Mouse (Mus musculus) layer of hippocampus, adult 9-11 months (tissue): ENCODE measurements around the gene Lgals3.

Experiments used
- DNase-seq: peaks from one replicate; pipeline ENCODE4 v3.0.0; 2022

The Lgals3 gene

DNA sequence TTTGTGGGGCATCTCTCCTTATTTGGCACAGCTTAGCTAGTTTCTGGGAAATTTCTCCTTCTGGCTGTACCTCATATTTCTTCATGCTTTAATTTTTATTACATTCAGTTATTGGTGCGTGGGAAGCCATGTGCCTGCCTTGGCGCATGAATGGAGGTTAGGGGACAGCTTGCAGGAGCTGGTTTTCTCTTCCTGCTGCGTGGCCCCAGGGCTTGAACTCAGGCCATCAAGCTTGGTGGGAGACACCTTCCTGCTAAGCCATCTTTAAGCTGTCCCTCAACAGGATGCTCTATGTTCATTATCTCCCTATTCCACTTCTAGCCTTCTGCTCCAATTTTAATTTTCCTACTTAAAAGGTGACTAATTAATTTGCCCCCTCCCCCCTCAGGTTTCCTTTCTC is 3.2 kb downstream of the Lgals3 start:
- DNase-seq, result no peak

DNA sequence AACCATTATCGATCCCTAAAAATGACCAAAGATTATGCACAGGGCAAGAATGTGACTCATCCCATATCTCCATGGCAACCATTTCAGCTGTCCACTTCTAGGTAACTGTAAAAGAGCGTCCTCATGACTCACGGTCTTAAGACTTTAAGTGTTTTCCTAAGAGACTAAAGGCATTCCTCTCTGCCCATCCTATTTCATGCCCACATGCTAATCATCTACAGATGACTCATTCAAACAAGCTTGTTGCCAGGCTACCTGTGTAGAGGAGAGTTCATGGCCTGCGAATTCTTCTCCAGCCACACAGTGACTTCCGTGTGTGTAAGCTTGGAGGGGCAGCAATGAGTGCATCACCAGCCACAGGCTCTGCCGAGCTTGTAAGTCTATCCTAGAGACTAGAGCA is 4.1 kb downstream of the Lgals3 start:
- DNase-seq, result no peak

DNA sequence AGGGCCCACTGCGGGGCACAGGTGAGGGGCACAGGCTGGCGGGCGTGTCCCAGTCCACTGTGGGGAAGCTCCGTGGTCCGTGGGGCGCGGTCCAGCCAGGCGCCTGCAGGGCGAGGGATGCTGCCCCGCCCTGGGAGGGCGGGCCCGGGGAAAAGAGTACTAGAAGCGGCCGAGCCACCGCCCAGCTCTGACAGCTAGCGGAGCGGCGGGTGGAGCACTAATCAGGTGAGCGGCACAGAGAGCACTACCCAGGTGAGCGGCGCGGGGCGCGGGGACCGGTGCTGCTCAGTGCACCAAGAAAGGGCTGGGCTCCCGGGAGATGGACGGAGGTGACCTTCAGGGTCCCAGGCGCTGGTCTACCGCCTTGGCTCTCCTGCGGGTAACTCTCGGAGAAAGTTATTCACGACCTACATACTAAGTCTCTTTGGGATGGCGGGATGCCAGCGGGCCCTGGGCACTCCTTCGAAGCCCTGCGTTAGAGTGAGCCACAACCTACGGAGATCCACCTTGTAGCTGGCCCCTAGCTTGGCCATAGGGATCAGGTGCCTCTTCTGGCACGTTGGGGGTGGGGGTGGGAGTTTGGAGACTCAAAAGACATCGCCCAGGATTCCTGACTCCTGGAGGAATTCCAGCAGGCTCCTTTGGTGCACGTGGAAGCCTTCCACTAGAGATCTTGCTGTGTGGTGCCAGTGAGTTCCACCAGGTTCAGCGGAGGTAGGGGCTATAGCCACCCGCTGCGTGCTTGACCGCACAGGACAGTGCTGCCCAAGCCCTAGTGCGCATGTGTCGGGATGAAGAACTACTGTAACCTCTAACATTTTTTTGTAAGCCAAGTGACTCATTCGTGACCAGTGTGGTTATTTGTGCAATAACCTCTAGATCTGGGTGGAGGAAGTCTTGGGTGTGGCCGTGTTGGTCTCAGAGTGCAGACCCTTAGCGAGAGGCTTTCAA is 6.5 kb downstream of the Lgals3 start:
- DNase-seq, result no peak

DNA sequence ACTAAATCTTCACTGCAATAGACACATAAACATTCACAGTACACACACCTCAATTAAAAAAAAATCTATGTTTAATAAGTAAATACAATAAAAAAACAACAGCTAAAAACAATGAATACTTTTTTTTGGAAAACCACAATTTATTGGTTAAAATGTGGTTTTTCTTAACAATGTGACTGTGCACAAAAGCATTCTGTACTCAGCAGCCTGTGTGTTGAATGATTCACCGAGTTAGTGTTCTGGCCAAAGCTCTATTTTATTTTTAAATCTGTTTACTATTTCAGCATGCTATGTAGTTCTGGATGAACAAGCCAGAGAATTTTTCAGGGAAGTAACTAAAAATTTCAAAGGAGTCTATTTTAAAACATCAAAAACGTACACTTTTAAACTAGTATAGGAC is 9.0 kb downstream of the Lgals3 start:
- no peak for DNase-seq

DNA sequence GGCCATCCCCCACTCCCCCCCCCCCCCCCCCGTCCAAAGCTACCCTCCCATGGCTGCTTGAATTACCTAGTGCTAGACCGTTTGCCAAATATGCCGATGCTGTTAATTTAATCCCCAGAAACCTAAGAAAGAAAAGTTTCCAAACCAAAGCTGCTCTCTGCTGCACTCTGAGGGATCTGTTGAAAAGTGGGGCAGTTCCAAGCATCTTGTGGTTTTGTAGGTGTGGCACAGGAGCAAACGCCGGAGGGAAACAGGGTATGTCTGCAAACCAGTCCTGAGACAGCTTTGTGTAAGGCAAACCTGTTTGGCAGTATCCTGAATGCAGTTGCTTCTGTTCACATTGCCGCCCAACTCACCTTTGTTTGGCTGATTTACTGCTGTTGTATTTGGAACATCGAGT is 10.8 kb downstream of the Lgals3 start:
- no peak for DNase-seq

DNA sequence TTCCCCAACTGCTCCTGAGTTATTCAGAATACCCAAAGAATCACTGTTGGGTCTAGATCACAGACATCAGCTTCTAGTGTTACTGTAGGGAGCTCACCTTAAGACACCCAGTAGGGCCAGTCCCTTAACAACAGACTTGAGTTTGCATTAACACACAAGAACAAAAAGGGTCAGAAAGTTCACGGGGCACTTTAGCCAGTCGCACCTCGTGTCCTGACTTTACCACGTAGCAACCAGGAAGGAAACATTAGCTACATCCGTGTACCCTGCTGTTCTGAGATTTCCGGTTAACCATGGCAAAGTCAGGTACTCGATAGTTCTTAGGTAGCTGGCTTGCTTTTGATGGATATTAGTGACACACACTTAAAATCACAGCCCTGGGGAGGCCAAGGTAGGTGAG is 16.4 kb downstream of the Lgals3 start:
- DNase-seq, result no peak

DNA sequence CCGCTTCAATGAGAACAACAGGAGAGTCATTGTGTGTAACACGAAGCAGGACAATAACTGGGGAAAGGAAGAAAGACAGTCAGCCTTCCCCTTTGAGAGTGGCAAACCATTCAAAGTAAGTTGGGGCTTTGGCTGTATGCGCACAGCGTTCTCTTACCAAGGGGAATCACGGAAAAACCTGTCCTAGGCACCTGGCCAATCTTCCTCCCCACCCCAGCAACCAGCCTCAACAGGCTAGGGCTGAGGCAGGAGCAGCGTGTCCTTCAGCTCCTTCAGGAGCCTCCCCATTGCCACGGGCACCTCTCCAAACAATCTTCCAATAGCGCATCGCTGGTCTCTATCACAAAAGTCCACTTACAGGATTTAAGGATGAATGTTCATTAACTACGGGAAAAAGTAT is 17.1 kb downstream of the Lgals3 start:
- no peak for DNase-seq

DNA sequence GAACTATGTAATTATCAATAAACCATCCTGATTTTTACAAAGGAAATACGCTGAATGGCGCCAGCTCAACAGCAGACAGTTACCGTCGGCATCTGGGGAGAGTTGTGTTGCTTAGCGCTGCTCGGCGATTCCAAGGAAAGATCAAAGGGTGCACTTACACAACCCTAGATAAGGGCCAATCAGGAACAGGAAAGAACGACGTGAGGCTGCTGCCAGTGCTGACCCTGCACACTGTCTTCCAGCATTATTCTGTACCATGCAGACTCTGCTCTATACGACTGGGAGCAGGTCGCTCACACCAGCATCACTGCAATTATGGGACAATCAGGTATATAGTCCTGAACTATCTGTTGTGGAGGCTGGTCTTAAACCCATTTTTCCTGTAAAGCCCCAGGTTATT is 18.6 kb downstream of the Lgals3 start:
- DNase-seq, result no peak

DNA sequence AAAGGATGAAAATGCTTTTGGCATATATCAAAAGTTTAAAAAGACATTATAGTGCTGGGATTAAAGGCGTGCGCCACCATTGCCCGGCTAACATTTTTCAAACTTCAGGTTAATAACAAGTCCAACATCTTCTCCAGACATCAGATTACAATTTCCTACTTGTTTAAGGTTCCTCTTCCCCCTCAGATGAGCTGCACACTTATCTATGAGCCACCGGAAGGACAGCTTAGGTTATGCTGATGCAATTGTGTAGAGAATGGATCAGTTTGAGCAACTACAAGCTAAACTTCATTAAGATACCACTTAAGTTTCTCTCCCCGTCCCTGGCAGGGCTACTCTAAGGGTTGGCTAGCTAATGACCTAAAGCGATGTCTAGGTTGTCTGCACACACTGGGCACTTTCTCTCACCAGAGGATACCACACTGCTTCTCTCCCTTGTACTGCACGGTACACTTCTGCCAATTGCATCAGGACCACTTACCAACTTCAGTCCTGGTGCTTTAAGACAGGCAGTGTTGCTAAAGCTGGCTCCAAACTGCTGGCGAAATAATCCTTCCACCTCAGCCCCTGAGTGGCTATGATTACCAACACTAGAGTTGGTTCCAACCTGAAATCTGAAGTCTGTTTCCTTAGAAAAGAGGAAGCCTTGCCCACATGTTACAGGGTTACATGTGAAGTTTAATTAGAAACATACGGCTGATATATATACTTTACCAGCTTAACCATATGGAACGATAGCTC is 26.0 kb downstream of the Lgals3 start:
- no peak for DNase-seq

DNA sequence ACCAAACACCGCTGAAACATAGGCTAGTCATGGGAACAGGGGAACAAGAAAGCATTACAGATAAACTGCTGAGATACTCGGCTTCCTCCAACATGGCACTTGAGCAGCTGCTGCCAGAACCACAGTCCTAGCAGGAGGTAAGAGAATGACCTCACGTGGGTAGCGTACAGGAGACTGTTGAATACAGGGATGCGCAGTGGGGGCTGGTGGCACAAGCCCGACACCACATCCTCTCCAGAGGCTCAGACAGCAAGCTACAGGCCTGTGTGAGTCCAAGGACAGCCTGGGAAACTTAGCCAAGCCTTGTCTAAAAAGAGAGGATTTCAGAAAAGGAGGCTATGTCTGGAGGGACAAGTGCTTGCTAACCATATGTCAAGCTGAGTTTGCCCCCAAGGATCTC is 27.5 kb downstream of the Lgals3 start:
- DNase-seq, result no peak

DNA sequence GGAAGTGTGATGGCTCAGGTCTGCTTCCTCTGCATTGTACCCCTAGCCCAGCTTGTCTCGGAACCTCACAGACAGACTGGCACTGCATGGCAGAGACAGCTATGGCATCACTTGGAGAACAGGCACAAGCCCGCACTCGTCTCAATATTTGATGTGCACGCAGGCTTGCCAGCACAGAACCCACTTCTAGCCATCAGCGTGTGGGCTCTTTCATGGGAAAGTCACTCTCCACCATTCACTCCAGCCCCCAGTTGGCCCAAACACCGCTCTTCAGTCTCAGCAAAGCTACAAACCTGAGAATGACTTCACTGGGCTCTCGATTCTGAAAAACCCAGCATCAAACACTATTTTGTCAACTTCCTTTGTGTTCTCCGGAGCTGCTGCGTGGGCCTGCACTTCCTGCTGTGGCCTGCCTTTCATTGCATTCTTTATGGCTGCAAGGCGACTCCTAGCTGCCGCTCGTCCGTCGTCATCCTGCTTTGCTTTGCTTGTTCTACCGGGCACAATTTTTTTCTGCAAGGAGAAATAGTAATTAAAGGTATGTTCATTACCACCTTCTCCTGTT is 28.0 kb downstream of the Lgals3 start:
- no peak for DNase-seq

DNA sequence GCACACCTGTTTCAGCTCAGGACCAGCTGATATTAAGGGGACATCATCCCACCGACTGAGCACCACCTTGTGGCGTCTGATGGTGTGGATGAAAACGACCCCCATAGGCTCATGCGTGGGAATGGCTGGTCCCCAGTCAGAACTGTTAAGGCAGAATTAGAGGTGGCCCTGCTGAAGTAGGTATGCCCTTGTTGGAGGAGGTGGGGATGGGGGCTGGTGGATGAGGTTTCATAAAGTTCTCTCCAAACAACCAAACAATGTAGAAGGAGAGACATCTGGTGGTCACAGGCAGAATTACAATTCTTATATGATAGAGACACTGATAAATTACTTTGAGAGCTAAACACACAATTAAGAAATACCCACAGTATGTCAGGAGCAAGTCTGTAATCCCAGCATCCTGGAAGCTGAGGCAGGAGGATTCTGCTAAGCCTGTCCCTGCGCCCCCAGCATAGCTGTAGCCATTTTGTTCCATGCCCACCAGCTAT is 28.7 kb downstream of the Lgals3 start:
- DNase-seq, result no peak

DNA sequence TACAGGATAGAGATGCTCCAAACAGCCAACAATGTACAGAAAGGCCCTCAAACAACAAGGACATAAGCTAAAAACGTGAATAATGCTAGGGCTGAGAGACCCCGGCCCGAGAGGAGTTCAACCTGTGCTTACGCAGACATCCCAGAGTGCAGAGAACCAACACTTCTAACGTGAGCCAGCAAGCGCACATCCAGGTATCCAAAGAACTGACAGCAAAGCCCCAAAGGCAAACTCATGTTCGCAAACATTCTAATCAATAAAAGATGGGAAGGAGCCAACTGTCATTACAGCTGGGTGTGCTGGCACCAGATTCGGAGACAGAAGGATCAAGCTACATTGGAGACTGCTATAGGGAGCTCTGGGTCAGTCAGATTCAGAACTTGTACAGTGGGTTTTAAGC is 35.2 kb downstream of the Lgals3 start:
- DNase-seq, result peak; percentile 8

DNA sequence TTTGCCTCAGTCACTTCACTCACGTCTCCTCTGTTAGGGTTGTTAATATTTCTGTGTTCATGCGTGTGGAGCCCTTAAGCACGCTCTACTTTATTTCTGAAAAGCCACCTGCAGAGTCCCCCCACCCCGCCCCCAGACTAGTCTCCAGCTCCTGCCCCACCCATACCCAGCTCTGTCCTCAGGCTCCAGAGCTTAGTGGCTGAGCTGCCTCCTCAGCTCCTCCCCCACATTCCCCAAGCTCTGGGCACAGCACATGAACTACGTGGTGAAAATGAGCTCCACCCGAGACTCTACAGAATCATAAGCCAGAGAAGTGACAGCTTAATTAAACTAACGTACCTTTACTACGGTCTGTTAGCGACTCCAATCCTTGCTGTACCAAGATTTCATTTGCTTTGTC is 38.4 kb downstream of the Lgals3 start:
- DNase-seq, result no peak

DNA sequence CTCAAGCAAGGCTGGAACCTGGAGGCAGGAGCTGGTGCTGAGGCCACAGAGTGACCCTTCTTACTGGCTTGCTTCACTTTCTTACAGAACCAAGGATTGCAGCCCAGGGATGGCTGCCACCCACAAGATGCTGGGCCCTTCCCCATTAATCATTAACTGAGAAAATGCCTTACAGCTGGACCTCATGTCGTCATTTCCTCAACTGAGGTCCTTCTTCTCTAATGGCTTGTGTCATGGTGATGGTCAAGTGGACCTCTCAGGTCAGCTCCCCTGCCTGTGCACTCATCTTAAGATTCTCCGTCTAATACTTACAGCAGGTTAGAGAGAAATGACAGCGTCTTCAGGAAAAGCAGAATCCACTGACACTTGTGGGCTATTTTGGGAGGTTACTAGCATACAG is 49.8 kb downstream of the Lgals3 start:
- DNase-seq, result no peak

DNA sequence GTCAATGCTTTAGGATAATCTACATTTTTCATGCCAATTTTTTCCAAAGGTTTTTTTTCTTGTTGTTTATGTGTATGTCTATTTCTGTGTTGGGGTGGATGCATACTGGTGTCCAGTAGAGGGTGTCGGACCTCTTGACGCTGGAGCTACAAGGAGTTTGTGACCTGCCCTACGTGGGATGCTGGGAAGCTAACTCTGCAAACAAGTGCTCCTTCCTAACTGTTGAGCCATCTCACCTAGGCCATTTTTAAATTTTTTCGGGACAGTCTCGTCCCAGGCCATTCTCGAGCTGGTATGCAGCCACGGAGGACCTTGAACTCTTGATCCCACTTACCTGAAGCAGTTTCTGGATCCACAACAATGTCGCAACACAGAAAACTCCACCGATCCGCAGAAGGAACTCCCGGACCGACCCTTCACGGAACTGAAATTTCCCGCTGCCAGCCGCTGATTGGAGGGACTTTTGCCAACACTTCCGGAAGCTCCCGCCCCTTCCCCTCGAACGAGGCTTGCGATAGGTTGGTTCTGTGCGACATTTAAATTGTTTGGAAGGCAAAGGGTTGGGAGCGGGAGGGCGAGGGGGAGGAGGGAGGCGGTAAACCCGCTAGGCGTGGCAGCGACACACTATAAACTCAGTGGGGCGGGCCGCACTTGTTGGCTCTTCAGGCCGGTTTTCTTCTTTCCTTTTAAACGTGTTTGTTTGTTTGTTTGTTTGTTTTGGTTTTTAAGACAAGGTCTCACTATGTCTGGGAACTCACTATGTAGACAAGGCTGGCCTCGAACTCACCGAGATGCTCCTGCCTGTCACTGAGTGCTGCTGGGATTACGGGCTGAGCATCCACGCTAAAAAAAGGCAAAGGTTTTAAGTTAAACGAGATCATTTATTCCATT is 50.5 kb downstream of the Lgals3 start, which contains the start of gene Dlgap5:
TSS of gene Dlgap5 (minus strand) at position 633 of the 891 bp plus-strand sequence.
- DNase-seq, result peak; percentile 90

DNA sequence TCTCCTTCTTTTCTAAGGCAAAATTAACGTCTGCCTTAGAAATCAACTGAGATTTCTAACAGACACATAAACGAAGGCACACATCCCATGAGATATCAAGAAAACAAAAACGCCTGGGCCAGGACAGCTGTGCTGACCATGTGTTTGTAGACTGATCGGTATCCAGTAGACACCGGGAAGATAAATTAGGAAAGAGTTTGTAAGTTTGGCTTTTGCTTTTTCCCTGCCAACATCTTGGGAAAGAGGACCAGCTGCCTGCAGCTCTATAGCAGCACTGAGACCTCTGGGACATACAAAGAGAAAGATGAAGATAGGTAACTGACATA is 51.1 kb downstream of the Lgals3 start:
- no peak for DNase-seq

DNA sequence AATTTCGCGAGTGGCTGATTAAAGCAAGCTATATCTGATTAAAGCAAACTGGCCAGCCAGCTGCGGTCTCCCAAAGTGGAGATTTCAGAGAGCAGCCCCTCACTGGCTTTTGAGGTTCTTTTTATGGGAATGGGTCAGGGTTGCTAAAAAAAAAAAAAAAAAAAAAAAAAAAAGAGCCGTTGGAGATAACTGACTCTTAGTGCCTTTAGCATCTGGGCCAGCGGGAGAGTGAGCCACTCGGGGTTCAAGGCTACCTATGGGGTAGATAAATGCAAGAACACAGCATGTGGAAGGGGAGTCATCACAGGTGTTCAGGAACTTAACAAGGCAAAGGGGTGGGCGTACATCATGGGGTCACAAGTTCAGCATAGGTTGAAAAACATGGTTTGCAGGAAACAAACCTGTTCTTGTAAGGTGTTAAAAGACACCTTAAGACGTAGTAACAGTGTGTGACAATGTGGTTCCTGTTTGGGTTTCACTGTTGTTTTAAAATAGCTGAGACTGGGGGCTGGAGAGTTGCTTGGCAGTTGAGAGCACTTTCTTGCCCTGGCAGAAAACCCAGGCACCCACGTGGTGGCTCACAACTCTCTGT is 51.6 kb downstream of the Lgals3 start:
- DNase-seq, result no peak

DNA sequence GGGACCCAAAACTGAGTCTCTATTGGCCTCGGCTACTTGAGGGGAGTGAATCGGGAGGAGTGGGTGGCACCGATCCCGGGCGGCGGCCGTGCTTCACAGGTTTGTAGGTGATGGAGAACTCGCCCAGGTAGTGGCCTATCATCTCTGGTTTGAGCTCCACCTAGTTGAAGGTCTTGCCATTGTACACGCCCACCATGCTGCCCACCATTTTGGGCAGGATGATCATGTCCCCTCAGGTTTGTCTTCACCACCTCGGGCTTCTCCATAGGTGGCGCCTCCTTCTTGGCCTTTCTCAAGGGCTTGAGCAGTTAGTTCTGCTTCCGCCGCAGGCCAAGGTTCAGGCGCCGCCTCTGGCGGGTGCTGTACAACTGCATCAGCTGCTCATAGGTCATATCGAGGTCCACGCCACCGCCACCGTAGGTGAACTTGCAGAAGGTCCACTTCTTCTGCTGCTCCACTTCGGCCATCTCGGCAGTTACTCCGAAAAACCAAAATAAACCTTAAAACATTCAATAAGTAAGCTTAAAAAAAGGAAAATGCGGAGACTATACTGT is 52.2 kb downstream of the Lgals3 start:
- no peak for DNase-seq

DNA sequence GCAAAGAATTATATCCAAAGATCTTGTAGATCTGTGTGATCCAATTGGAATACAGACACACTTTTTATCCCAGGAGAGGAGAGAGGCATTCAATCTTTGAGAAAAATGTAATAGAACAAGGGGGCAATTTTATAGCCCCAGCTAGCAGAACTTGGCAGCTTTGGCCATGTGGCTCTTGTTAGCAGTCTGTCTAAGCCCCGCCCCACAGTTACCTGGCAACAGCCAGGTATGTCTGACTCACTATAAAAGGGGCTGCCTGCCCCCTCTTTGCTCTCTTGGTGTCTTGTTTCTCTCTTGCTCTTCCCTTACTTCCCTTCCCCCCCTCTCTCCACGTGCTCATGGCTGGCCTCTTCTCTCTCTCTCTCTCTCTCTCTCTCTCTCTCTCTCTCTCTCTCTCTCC is 54.1 kb downstream of the Lgals3 start:
- no peak for DNase-seq

DNA sequence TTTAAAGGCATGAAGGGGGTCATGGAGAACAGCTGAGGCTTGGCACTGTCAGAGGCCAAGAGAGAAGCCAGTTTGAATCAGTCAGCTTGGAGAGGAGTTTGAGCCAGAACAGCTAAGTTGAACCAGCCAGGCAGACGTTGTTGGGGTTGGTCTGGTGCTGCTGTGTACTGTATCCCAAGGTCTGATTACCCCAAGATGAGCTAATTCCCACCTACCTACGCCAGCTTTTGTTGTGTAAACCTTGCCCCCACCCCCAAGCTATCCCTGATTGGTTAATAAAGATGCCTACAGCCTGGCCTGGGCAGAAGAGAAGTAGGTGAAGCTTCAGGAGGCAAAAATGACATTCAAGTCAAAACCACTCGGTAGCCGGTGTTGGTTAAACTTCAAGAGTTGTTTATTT is 54.9 kb downstream of the Lgals3 start:
- DNase-seq, result no peak

DNA sequence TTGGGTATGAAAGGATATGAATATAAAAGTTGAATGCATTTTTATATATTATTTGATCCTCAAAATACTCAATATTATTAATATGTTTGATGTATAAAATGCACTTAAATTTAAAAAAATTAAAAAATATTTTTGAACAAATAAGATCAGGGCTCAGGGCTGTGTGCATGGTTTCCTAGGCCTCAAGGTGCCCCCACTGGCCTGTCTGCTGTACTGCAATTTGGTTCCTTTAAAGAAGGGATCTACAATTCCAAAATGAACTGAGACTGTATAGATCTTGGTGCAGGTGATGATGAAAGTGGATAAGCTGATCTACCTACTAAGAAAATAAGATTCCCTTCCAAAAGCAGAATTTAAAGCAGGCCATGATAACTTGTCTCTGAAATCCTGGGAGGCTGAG is 65.4 kb downstream of the Lgals3 start:
- DNase-seq, result no peak
